Mouse (Mus musculus) kidney, adult 2 months (tissue): ENCODE measurements at regions not wholly inside any gene's neighbourhood (a gene's known extent, or its start where the extent isn't known, plus 50 kb on each side); places are given as distances from the start of the nearest gene placed in this dataset.

Source experiments
- DNase-seq: peaks from one replicate; pipeline ENCODE4 v3.0.0; 2021
- H3K27ac ChIP-seq: fragments of 200-500 bp; 2 replicates; pipeline ENCODE4 v1.5.1; 2012; ENCODE audit warnings: low read depth, low read length, control low read depth, inconsistent platforms; ENCODE audit not compliant: insufficient read depth
- H3K27me3 ChIP-seq: fragments of 200-500 bp; replicated peaks from 2 replicates; pipeline ENCODE4 v1.6.1; 2012; ENCODE audit warnings: mild to moderate bottlenecking, moderate library complexity, low read length, inconsistent platforms; ENCODE audit not compliant: control insufficient read depth, insufficient read depth
- H3K36me3 ChIP-seq: fragments of 200-500 bp; 2 replicates; pipeline ENCODE4 v1.6.1; 2012; ENCODE audit warnings: mild to moderate bottlenecking, moderate library complexity, low read length, inconsistent platforms; ENCODE audit not compliant: control insufficient read depth, insufficient read depth
- H3K4me1 ChIP-seq: fragments of 200-500 bp; 2 replicates; pipeline ENCODE4 v1.6.1; 2011; ENCODE audit warnings: low read length; ENCODE audit not compliant: control insufficient read depth, insufficient read depth
- H3K4me3 ChIP-seq: fragments of 200-500 bp; 2 replicates; pipeline ENCODE4 v1.5.1; 2011; ENCODE audit warnings: mild to moderate bottlenecking, low read depth, low read length, control low read depth; ENCODE audit not compliant: insufficient read depth
- CTCF ChIP-seq: fragments of 200-500 bp; conservative IDR thresholded peaks from 2 replicates; pipeline ENCODE4 v1.5.1; 2011; ENCODE audit warnings: low read depth, mild to moderate bottlenecking, control low read depth, low read length, moderate library complexity, mixed read lengths; ENCODE audit not compliant: insufficient read depth, insufficient read length
- POLR2A ChIP-seq: fragments of 200-500 bp; IDR thresholded peaks from one replicate; pipeline ENCODE4 v1.6.1; 2011; ENCODE audit warnings: low read depth, low read length, control low read depth
- WGBS: fragments of 180-500 bp; shearing (Covaris S2); methylation state at CpG from one replicate; pipeline ENCODE4 v1.1.7; 2018; 5-methylcytosine and 5-hydroxymethylcytosine counted together

- WGBS, result 61% methylated on average over 6 of the region's 6 CpGs
- Histone ChIP-seq H3K27me3 (no peaks in the 10 kb centered on the region), H3K4me3 (no peak overlapping the region), H3K36me3 (no peaks in the 10 kb centered on the region), H3K27ac (no peak overlapping the region), H3K4me1 (no peaks in the 10 kb centered on the region)
- DNase-seq, result no peak
- no peak for TF ChIP-seq CTCF
- TF ChIP-seq POLR2A, result no peak
Measured at GRCm38 (mm10) chr4:152775801-152776200, 298.1 kb upstream of the Kcnab2 start.

GRCm38 (mm10) chr4:152771386-152771785 lies 293.7 kb upstream of the Kcnab2 start:
- H3K36me3 ChIP-seq, result no peaks in the 10 kb centered on the region

GRCm38 (mm10) chr4:152767372-152767771 lies 289.7 kb upstream of the Kcnab2 start:
- no peaks in the 10 kb centered on the region for H3K4me1 ChIP-seq
- WGBS, result 85% methylated on average over 5 of the region's 5 CpGs
- H3K36me3 ChIP-seq, result no peaks in the 10 kb centered on the region
- no peak overlapping the region for H3K4me3 ChIP-seq
- TF ChIP-seq CTCF (peak; percentile 21; the same call in 1 of the 2 replicates), POLR2A (no peak)
- H3K27ac ChIP-seq, result no peak overlapping the region
- no peaks in the 10 kb centered on the region for H3K27me3 ChIP-seq
- DNase-seq, result no peak

More at GRCm38 (mm10) chr4:152771386-152771785, 293.7 kb upstream of the Kcnab2 start:
- 68% methylated on average over 7 of the region's 7 CpGs for WGBS
- H3K4me1 ChIP-seq, result no peaks in the 10 kb centered on the region
- TF ChIP-seq POLR2A (no peak), CTCF (no peak)
- DNase-seq, result no peak
- no peaks in the 10 kb centered on the region for H3K27me3 ChIP-seq
- H3K27ac ChIP-seq, result no peak overlapping the region
- no peak overlapping the region for H3K4me3 ChIP-seq

GRCm38 (mm10) chr4:152763116-152763515 lies 285.4 kb upstream of the Kcnab2 start:
- Histone ChIP-seq H3K4me1 (no peaks in the 10 kb centered on the region), H3K4me3 (no peak overlapping the region), H3K36me3 (no peaks in the 10 kb centered on the region), H3K27ac (no peak overlapping the region), H3K27me3 (no peaks in the 10 kb centered on the region)
- 44% methylated on average over 6 of the region's 6 CpGs for WGBS
- no peak for DNase-seq
- TF ChIP-seq CTCF (no peak), POLR2A (no peak)

- no peaks in the 10 kb centered on the region for H3K4me1 ChIP-seq
- H3K36me3 ChIP-seq, result no peaks in the 10 kb centered on the region
- no peak overlapping the region for H3K4me3 ChIP-seq
- WGBS, result 75% methylated on average over 4 of the region's 4 CpGs
- no peak for DNase-seq
- no peak for TF ChIP-seq CTCF
- no peak for TF ChIP-seq POLR2A
- no peaks in the 10 kb centered on the region for H3K27me3 ChIP-seq
- no peak overlapping the region for H3K27ac ChIP-seq
Measured at GRCm38 (mm10) chr4:152762576-152762975, 284.9 kb upstream of the Kcnab2 start.

GRCm38 (mm10) chr4:152757191-152757590 lies 279.5 kb upstream of the Kcnab2 start:
- 61% methylated on average over 5 of the region's 5 CpGs for WGBS
- Histone ChIP-seq H3K4me3 (no peak overlapping the region), H3K27me3 (no peaks in the 10 kb centered on the region), H3K27ac (no peak overlapping the region), H3K36me3 (no peaks in the 10 kb centered on the region), H3K4me1 (no peaks in the 10 kb centered on the region)
- no peak for DNase-seq
- TF ChIP-seq CTCF, result no peak
- no peak for TF ChIP-seq POLR2A

GRCm38 (mm10) chr4:152756535-152756934 lies 278.9 kb upstream of the Kcnab2 start:
- Histone ChIP-seq H3K4me1 (no peaks in the 10 kb centered on the region), H3K36me3 (no peaks in the 10 kb centered on the region), H3K27me3 (no peaks in the 10 kb centered on the region), H3K27ac (no peak overlapping the region), H3K4me3 (no peak overlapping the region)
- 44% methylated on average over 10 of the region's 10 CpGs for WGBS
- TF ChIP-seq CTCF, result no peak
- TF ChIP-seq POLR2A, result no peak
- DNase-seq, result no peak

GRCm38 (mm10) chr4:152755756-152756155 lies 278.1 kb upstream of the Kcnab2 start:
- no peak for TF ChIP-seq CTCF
- no peak for TF ChIP-seq POLR2A
- no peaks in the 10 kb centered on the region for H3K36me3 ChIP-seq
- H3K4me3 ChIP-seq, result no peak overlapping the region
- no peaks in the 10 kb centered on the region for H3K4me1 ChIP-seq
- no peak for DNase-seq
- H3K27ac ChIP-seq, result no peak overlapping the region
- no peaks in the 10 kb centered on the region for H3K27me3 ChIP-seq
- WGBS, result 88% methylated on average over 8 of the region's 8 CpGs
